50 mouse cellular contexts compared by ENCODE assay signal in the genomic region with DNA sequence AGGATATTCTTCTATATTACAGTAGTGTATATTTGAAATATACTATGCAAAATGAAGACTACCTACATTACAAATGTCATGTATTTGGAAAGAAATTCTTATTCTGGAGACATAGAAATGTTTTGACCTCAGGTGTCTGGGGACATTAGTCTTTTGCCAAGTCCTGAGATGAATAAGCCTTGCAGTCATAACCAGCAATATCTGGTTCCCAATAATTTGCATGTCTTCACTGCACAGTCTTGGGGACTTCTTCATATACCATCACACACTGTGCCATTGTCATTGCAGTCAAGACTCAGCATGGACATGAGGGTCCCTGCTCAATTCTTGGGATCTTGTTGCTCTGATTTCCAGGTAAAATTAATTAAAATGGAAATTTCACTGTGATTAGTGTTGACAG. TPM values are rescaled to one million over a fixed set of nuclear protein-coding genes. Genes with fewer than 3 reads are reported as not detected.
"Had no signal": no experiment of that assay in that cellular context is flagged by ENCODE, and none has a peak within 500 bp of the region (broad histone marks: within the 10 kb centered on the region; RNA-seq: fewer than 3 reads in every experiment).

No protein-coding gene starts in this region.

- H3K4me2 ChIP-seq: heart, embryonic 11.5 days; heart, embryonic 12.5 days; heart, embryonic 13.5 days; heart, embryonic 15.5 days; hindbrain, embryonic 12.5 days; hindbrain, embryonic 13.5 days; hindbrain, embryonic 14.5 days; hindbrain, embryonic 15.5 days; intestine, embryonic 15.5 days; kidney, embryonic 15.5 days had no signal

- DNase-seq: heart, postnatal 10 days; heart, postnatal 14 days; heart, postnatal 36 days; heart, postnatal 4 days; kidney, adult 11 months; kidney, adult 18-20 months; kidney, adult 2 months; kidney, adult 8-10 months; kidney, adult 9 months; kidney, postnatal 10 days; kidney, postnatal 14 days; kidney, postnatal 25 days; kidney, postnatal 36 days; kidney, postnatal 4 days; layer of hippocampus, adult 9-11 months; layer of hippocampus, postnatal 36 days had no signal

- H3K36me3 ChIP-seq: heart, embryonic 12.5 days; heart, embryonic 13.5 days; heart, embryonic 15.5 days; hindbrain, embryonic 10.5 days; hindbrain, embryonic 12.5 days; hindbrain, embryonic 13.5 days; hindbrain, embryonic 15.5 days; intestine, embryonic 15.5 days; kidney, embryonic 15.5 days had no signal

- H3K9ac ChIP-seq: heart, embryonic 12.5 days; heart, embryonic 13.5 days; heart, embryonic 15.5 days; hindbrain, embryonic 12.5 days; hindbrain, embryonic 13.5 days; hindbrain, embryonic 14.5 days; hindbrain, embryonic 15.5 days; intestine, embryonic 15.5 days; kidney, embryonic 15.5 days had no signal

- H3K4me3 ChIP-seq: heart, embryonic 12.5 days; heart, embryonic 13.5 days; heart, embryonic 15.5 days; hindbrain, embryonic 10.5 days; hindbrain, embryonic 12.5 days; hindbrain, embryonic 13.5 days; hindbrain, embryonic 15.5 days; intestine, embryonic 15.5 days; kidney, embryonic 15.5 days; layer of hippocampus, adult 2 months; left cerebral cortex, adult 2 months had no signal

- H3K9me3 ChIP-seq: heart, embryonic 15.5 days; intestine, embryonic 15.5 days; kidney, embryonic 15.5 days had no signal

- H3K4me1 ChIP-seq: heart, embryonic 12.5 days; heart, embryonic 13.5 days; heart, embryonic 15.5 days; hindbrain, embryonic 10.5 days; hindbrain, embryonic 12.5 days; hindbrain, embryonic 13.5 days; hindbrain, embryonic 15.5 days; intestine, embryonic 15.5 days; kidney, embryonic 15.5 days had no signal

- H3K27ac ChIP-seq: heart, embryonic 13.5 days; heart, embryonic 15.5 days; hindbrain, embryonic 10.5 days; hindbrain, embryonic 12.5 days; hindbrain, embryonic 13.5 days; hindbrain, embryonic 14.5 days; hindbrain, embryonic 15.5 days; hindbrain, postnatal 0 days; intestine, embryonic 15.5 days; kidney, embryonic 15.5 days; kidney, postnatal 0 days; layer of hippocampus, adult 2 months; left cerebral cortex, adult 2 months had no signal

- H3K27me3 ChIP-seq: heart, embryonic 12.5 days; heart, embryonic 13.5 days; heart, embryonic 15.5 days; hindbrain, embryonic 12.5 days; hindbrain, embryonic 13.5 days; hindbrain, embryonic 15.5 days; intestine, embryonic 15.5 days; kidney, embryonic 15.5 days had no signal

RNA-seq across cellular contexts. Expression of gene Olfr161, which starts 27.3 kb away (rescaled TPM):
- total RNA-seq: heart, postnatal 10 days; heart, postnatal 14 days; heart, postnatal 25 days; heart, postnatal 36 days; heart, postnatal 4 days; hematopoietic stem cell, adult 5-6 weeks; hindbrain, postnatal 0 days; layer of hippocampus, adult 18-20 months; layer of hippocampus, adult 2 months; layer of hippocampus, adult 8-10 months; layer of hippocampus, postnatal 10 days; layer of hippocampus, postnatal 14 days; layer of hippocampus, postnatal 25 days; layer of hippocampus, postnatal 36 days; left cerebral cortex, adult 18-20 months; left cerebral cortex, adult 2 months had no signal
- polyA plus RNA-seq: heart, embryonic 11.5 days; heart, embryonic 12.5 days; heart, embryonic 13.5 days; heart, embryonic 14.5 days; heart, embryonic 15.5 days; heart, embryonic 16.5 days; heart, postnatal 0 days; hindbrain, embryonic 10.5 days; hindbrain, embryonic 11.5 days; hindbrain, embryonic 12.5 days; hindbrain, embryonic 13.5 days; hindbrain, embryonic 14.5 days; hindbrain, embryonic 15.5 days; hindbrain, embryonic 16.5 days; hindbrain, postnatal 0 days; intestine, embryonic 14.5 days; intestine, embryonic 15.5 days; intestine, embryonic 16.5 days; intestine, postnatal 0 days; kidney, adult 2 months; kidney, embryonic 14.5 days; kidney, embryonic 15.5 days; kidney, embryonic 16.5 days; kidney, postnatal 0 days; large intestine, adult 2 months had no signal
